Mouse (Mus musculus): Measurements from ENCODE around the gene Trpm2. TPM values are rescaled to one million over a fixed set of nuclear protein-coding genes. Genes with fewer than 3 reads are reported as not detected.

The Trpm2 gene
- total and polyA plus RNA-seq, 3 experiments, result 0.14 to 4.1 (median 0.55) TPM

DNA sequence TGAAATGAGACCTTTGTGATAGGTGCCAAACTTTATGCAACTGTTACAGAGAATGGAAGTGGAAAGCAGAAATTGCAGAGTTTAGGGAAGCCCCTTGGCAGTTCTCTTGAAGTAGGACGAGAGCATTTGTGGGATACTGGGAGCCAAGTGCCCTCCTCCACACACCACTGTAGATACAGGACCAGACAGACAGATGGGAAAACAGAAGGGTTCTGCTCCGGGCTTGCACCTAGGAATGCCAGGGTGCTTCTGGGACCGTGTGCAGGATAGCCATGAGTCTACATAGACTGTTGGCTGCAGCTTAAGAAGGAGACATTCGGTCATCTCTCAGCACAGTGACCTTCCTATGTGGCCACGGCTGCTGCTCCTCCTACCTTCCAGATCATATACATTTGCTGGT is 4.4 kb upstream of the Trpm2 start:
- no peak for DNase-seq (ENCODE audit: low spot score)
- no peak for TF ChIP-seq POLR2AphosphoS5 (IDR thresholded peaks at IDR 0.05; ENCODE audit: insufficient replicate concordance, low read depth, low read length)
- TF ChIP-seq TAL1 (conservative IDR thresholded peaks at IDR 0.05; ENCODE audit: low read depth, low read length), result no peak
- no peak for TF ChIP-seq CTCF (IDR thresholded peaks at IDR 0.05; ENCODE audit: low read depth, low read length)
- TF ChIP-seq GATA1 (IDR thresholded peaks at IDR 0.05; ENCODE audit: borderline replicate concordance, low read length), result no peak
- TF ChIP-seq GATA2 (IDR thresholded peaks at IDR 0.05; ENCODE audit: borderline replicate concordance, low read depth, low read length), result no peak
- Histone ChIP-seq H3K4me3 (ENCODE audit: low read depth, low read length) (no peak overlapping the region), H3K27me3 (ENCODE audit: insufficient read depth, low read length) (peaks cover 28% of the 10 kb centered on the region), H3K4me1 (ENCODE audit: insufficient read depth, low read depth, low read length) (peaks cover 29% of the 10 kb centered on the region), H3K36me3 (replicated peaks) (peaks cover 2% of the 10 kb centered on the region), H3K9me3 (replicated peaks) (no peaks in the 10 kb centered on the region)
- no peak for ATAC-seq (ENCODE audit: extremely low read depth, insufficient number of reproducible peaks, low FRiP score, poor library complexity, severe bottlenecking)

DNA sequence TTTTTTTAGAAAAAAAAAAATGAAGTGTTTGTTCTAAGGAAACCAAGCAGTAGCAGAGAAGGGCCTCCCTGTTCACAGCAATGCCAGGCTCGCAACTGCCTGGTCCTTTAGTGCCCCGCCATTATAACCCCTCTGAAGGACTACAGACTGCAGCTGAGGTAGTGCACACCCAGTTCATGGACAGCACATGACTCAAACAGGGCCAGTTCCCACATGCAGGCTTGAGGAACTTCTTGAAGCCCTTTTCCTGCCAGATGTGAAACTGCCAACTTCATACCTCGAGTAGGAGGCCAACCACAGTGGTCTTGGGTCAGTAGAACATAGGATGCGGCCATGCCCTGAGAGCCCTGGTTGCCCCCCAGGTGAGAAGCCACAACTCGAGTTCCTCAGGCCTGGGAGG is 4.0 kb upstream of the Trpm2 start:
- TF ChIP-seq POLR2AphosphoS5 (IDR thresholded peaks at IDR 0.05; ENCODE audit: insufficient replicate concordance, low read depth, low read length), result no peak
- TF ChIP-seq TAL1 (conservative IDR thresholded peaks at IDR 0.05; ENCODE audit: low read depth, low read length), result no peak
- no peak for TF ChIP-seq GATA2 (IDR thresholded peaks at IDR 0.05; ENCODE audit: borderline replicate concordance, low read depth, low read length)
- no peak for TF ChIP-seq GATA1 (IDR thresholded peaks at IDR 0.05; ENCODE audit: borderline replicate concordance, low read length)
- peaks cover 25% of the 10 kb centered on the region for H3K4me1 ChIP-seq (ENCODE audit: insufficient read depth, low read depth, low read length)
- H3K27me3 ChIP-seq (ENCODE audit: insufficient read depth, low read length), result peaks cover 28% of the 10 kb centered on the region
- no peak overlapping the region for H3K4me3 ChIP-seq (ENCODE audit: low read depth, low read length)
- H3K9me3 ChIP-seq (replicated peaks), result no peaks in the 10 kb centered on the region
- ATAC-seq (ENCODE audit: extremely low read depth, insufficient number of reproducible peaks, low FRiP score, poor library complexity, severe bottlenecking), result no peak
- H3K36me3 ChIP-seq (replicated peaks), result no peaks in the 10 kb centered on the region
- DNase-seq (ENCODE audit: low spot score), result no peak

DNA sequence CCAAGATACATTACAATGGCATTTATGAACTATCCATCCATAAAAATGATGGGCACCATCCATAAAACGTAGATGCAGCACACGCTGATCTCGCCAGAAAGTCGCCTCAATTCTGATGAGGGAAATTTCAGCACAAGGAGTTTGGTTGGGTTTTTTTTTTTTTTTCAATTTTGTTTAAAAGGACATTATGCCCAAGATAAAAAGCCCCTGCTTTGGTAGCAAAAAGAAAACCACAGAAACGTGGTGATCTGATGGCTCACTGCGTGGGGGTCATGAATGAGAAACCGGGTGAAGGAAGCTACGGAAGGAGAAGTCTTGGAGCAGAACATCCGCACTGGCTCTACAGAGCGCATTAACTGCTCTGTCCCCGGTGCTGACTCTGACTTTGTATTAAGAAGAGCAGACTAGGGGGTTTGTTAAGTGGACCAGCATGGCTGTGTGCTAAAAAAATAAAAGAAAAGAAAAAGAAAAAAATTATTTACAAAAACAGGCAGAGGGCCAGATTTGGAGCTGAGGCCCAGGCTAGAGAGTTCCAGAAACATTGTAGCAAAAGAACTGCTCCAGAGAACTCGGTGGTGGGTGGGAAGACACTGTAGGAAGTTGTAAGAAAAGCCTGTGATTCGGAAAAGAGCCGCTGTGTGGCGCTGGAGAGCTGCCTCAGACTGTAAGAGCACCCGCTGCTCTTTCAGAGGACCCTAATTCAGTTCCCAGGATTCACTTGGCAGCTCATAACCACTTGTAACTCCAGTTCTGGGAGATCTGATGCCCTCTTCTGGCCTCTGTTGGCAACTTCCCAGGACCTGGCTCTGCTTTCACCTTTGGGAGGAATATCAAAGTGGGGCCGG is 1.6 kb upstream of the Trpm2 start:
- peaks cover 10% of the 10 kb centered on the region; the same call in 1 of the 2 replicates for H3K4me1 ChIP-seq (ENCODE audit: insufficient read depth, low read depth, low read length)
- ATAC-seq (ENCODE audit: extremely low read depth, insufficient number of reproducible peaks, low FRiP score, poor library complexity, severe bottlenecking) (no peak), DNase-seq (ENCODE audit: low spot score) (peak; percentile 26)
- H3K9me3 ChIP-seq (replicated peaks), result no peaks in the 10 kb centered on the region
- 0 out of 2 replicates have a peak, but pooled peaks have one; percentile 23 for TF ChIP-seq CTCF (IDR thresholded peaks at IDR 0.05; ENCODE audit: low read depth, low read length)
- no peak for TF ChIP-seq GATA1 (IDR thresholded peaks at IDR 0.05; ENCODE audit: borderline replicate concordance, low read length)
- no peak overlapping the region for H3K4me3 ChIP-seq (ENCODE audit: low read depth, low read length)
- peaks cover 39% of the 10 kb centered on the region for H3K27me3 ChIP-seq (ENCODE audit: insufficient read depth, low read length)
- H3K36me3 ChIP-seq (replicated peaks), result no peaks in the 10 kb centered on the region

DNA sequence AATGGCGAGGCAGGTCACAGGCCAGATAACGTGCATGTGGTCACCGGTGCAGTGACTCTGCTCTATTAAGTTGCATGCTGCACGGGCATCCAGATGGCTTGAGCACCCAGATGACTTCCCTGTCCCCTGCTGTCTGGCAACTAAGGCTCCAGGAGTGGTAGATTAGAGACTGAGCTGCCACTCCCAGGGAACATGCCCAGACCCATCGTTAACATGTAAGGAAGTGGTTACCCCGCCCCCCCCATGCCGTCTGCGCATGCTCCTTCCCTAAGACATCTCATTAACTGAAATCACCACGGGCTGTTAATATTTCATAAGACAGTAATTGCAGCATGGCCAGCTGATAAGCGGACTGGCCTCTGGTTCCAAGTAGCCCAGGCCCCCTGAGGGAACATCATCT is 828 bp upstream of the Trpm2 start:
- H3K9me3 ChIP-seq (replicated peaks), result no peaks in the 10 kb centered on the region
- H3K36me3 ChIP-seq (replicated peaks), result no peaks in the 10 kb centered on the region
- peaks cover 10% of the 10 kb centered on the region; the same call in 1 of the 2 replicates for H3K4me1 ChIP-seq (ENCODE audit: insufficient read depth, low read depth, low read length)
- ATAC-seq (ENCODE audit: extremely low read depth, insufficient number of reproducible peaks, low FRiP score, poor library complexity, severe bottlenecking), result no peak
- H3K27me3 ChIP-seq (ENCODE audit: insufficient read depth, low read length), result peaks cover 41% of the 10 kb centered on the region
- TF ChIP-seq POLR2AphosphoS5 (IDR thresholded peaks at IDR 0.05; ENCODE audit: insufficient replicate concordance, low read depth, low read length) (no peak), TAL1 (conservative IDR thresholded peaks at IDR 0.05; ENCODE audit: low read depth, low read length) (no peak), GATA2 (IDR thresholded peaks at IDR 0.05; ENCODE audit: borderline replicate concordance, low read depth, low read length) (no peak), CTCF (IDR thresholded peaks at IDR 0.05; ENCODE audit: low read depth, low read length) (no peak), GATA1 (IDR thresholded peaks at IDR 0.05; ENCODE audit: borderline replicate concordance, low read length) (no peak)
- no peak for DNase-seq (ENCODE audit: low spot score)
- H3K4me3 ChIP-seq (ENCODE audit: low read depth, low read length), result no peak overlapping the region

DNA sequence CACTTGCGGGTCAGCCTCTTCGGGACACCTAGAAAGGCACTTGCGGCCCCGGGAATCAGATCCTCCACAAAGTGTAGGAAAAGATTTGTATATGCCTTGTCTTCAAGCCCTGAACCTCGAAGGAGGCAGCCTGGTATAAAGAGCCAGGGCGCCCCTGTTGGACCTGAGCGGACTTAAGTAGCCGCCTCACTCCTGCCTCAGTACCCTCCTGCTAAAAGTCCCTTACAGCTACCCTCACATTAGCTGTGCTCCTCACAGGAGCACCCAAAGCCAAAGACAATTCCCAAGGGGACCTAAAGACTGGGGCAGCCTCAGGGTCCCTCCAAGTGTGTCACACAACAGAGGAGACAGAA is 414 bp downstream of the Trpm2 start:
- Histone ChIP-seq H3K4me1 (ENCODE audit: insufficient read depth, low read depth, low read length) (peaks cover 10% of the 10 kb centered on the region; the same call in 1 of the 2 replicates), H3K9me3 (replicated peaks) (no peaks in the 10 kb centered on the region), H3K27me3 (ENCODE audit: insufficient read depth, low read length) (peaks cover 38% of the 10 kb centered on the region), H3K36me3 (replicated peaks) (no peaks in the 10 kb centered on the region), H3K4me3 (ENCODE audit: low read depth, low read length) (no peak overlapping the region; the same call in 1 of the 2 replicates)
- DNase-seq (ENCODE audit: low spot score) (peak; percentile 30), ATAC-seq (ENCODE audit: extremely low read depth, insufficient number of reproducible peaks, low FRiP score, poor library complexity, severe bottlenecking) (no peak)
- TF ChIP-seq POLR2AphosphoS5 (IDR thresholded peaks at IDR 0.05; ENCODE audit: insufficient replicate concordance, low read depth, low read length) (no peak), GATA2 (IDR thresholded peaks at IDR 0.05; ENCODE audit: borderline replicate concordance, low read depth, low read length) (no peak), CTCF (IDR thresholded peaks at IDR 0.05; ENCODE audit: low read depth, low read length) (no peak), GATA1 (IDR thresholded peaks at IDR 0.05; ENCODE audit: borderline replicate concordance, low read length) (no peak), TAL1 (conservative IDR thresholded peaks at IDR 0.05; ENCODE audit: low read depth, low read length) (no peak)

DNA sequence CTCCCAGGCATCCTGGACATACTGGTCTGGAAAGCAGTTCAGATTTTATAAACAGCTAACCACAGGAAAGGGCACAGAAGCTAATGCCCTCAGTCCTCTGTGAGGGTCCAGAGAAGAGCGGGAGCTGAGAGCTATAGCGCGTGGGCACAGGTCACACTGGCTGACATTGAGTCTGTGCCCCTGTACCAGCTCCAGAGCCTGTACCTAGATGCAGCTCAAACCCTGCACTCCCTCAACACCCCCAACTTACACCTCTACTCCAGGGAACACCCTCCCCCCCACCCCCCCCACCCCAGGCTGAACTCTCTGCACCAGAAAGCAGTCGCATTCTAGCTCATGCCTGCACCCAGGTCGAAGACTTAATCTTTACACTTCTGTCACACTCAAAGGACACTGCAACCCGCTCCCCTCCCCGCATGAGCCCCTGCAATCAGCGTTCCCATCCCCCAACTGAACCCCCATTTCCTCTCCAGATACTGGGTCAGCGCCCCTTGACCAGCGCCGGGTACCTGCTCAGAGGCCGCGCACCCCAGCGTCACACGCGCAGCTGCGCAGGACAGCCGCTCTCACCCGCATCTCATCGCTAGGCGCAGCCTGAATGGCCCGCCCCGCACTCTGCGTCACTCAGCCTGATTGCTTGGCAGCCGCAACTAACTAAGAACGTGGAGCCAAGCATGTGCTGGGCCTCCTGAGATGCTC is 940 bp downstream of the Trpm2 start:
- Histone ChIP-seq H3K4me3 (ENCODE audit: low read depth, low read length) (no peak overlapping the region; the same call in 1 of the 2 replicates), H3K4me1 (ENCODE audit: insufficient read depth, low read depth, low read length) (peaks cover 5% of the 10 kb centered on the region; the same call in 1 of the 2 replicates), H3K9me3 (replicated peaks) (no peaks in the 10 kb centered on the region), H3K36me3 (replicated peaks) (no peaks in the 10 kb centered on the region), H3K27me3 (ENCODE audit: insufficient read depth, low read length) (peaks cover 35% of the 10 kb centered on the region)
- no peak for TF ChIP-seq GATA1 (IDR thresholded peaks at IDR 0.05; ENCODE audit: borderline replicate concordance, low read length)
- no peak for TF ChIP-seq GATA2 (IDR thresholded peaks at IDR 0.05; ENCODE audit: borderline replicate concordance, low read depth, low read length)
- no peak for ATAC-seq (ENCODE audit: extremely low read depth, insufficient number of reproducible peaks, low FRiP score, poor library complexity, severe bottlenecking)
- DNase-seq (ENCODE audit: low spot score), result no peak
